21 mouse cellular contexts compared by ENCODE assay signal in the genomic region with DNA sequence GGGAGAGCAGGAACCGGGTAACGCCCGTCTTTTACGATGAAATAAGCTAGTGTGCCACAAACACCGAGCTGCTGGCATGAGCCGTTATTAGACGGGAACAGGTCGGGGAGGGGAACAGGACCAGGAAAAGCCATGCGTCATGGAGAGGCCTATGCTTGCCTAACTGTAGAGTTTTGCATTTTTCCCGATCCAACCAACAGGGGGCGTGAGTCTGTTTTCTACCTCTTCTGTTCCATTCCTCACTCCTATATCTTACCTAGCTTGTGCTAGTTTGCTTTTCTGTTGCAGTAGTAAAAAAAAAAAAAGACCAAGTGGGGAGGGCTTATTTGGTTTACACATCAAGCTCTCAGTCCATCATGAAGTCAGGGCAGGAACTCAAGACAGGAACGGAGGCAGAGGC.
"Had no signal": no experiment of that assay in that cellular context is flagged by ENCODE, and none has a peak within 500 bp of the region (broad histone marks: within the 10 kb centered on the region; RNA-seq: fewer than 3 reads in every experiment).

No protein-coding gene starts in this region.

- ATAC-seq: liver, embryonic 12.5 days; midbrain, embryonic 15.5 days had no signal

- DNase-seq: kidney, adult 8-10 months; kidney, postnatal 25 days; layer of hippocampus, adult 9-11 months; liver; lung, adult 18-20 months; lung, postnatal 10 days; lung, postnatal 4 days; right cerebral cortex, adult 18-20 months; right cerebral cortex, postnatal 14 days; right cerebral cortex, postnatal 4 days; thymus, postnatal 25 days had no signal

- H3K4me3 ChIP-seq: layer of hippocampus, adult 2 months; limb, embryonic 10.5 days; limb, embryonic 13.5 days; liver, embryonic 12.5 days; liver, embryonic 15.5 days; midbrain, embryonic 15.5 days; neural tube, embryonic 12.5 days; neural tube, embryonic 15.5 days had no signal

- H3K36me3 ChIP-seq: limb, embryonic 10.5 days; limb, embryonic 13.5 days; liver, embryonic 12.5 days; liver, embryonic 15.5 days; midbrain, embryonic 15.5 days; neural tube, embryonic 12.5 days; neural tube, embryonic 15.5 days had no signal

- H3K27me3 ChIP-seq: limb, embryonic 13.5 days; liver, embryonic 12.5 days; liver, embryonic 15.5 days; midbrain, embryonic 15.5 days; neural tube, embryonic 12.5 days; neural tube, embryonic 15.5 days had no signal

- H3K4me1 ChIP-seq: liver, embryonic 15.5 days had no signal

- H3K4me2 ChIP-seq: limb, embryonic 13.5 days; liver, embryonic 12.5 days; liver, embryonic 15.5 days; midbrain, embryonic 11.5 days; midbrain, embryonic 15.5 days; neural tube, embryonic 12.5 days; neural tube, embryonic 15.5 days had no signal

- H3K27ac ChIP-seq: layer of hippocampus, adult 2 months; limb, embryonic 10.5 days; limb, embryonic 13.5 days; liver, embryonic 12.5 days; liver, embryonic 15.5 days; midbrain, embryonic 15.5 days; neural tube, embryonic 12.5 days; neural tube, embryonic 15.5 days; stomach, postnatal 0 days had no signal

- H3K9me3 ChIP-seq: liver, embryonic 15.5 days had no signal

- H3K9ac ChIP-seq: limb, embryonic 13.5 days; liver, embryonic 12.5 days; liver, embryonic 15.5 days; midbrain, embryonic 15.5 days; neural tube, embryonic 12.5 days; neural tube, embryonic 15.5 days had no signal
